Mouse (Mus musculus): ENCODE measurements at regions not wholly inside any gene's neighbourhood (a gene's known extent, or its start where the extent isn't known, plus 50 kb on each side); places are given as distances from the start of the nearest gene placed in this dataset.
A peak's percentile ranks its signal among the peaks of the same experiment; 100 is the strongest.

- DNase-seq (ENCODE audit: inconsistent ontology term): no peak
Observed at GRCm38 (mm10) chr9:61578255-61578654, 206.1 kb downstream of the Tle3 start.

GRCm38 (mm10) chr9:61573634-61574359 lies 201.6 kb downstream of the Tle3 start:
- DNase-seq (ENCODE audit: inconsistent ontology term): peak; percentile 77

GRCm38 (mm10) chr9:61563017-61563416 lies 190.9 kb downstream of the Tle3 start:
- DNase-seq (ENCODE audit: inconsistent ontology term): peak; percentile 91

GRCm38 (mm10) chr9:61561551-61561950 lies 189.4 kb downstream of the Tle3 start:
- no peak for DNase-seq (ENCODE audit: inconsistent ontology term)

- peak; percentile 97 for DNase-seq (ENCODE audit: inconsistent ontology term)
Observed at GRCm38 (mm10) chr9:61558621-61559020, 186.5 kb downstream of the Tle3 start.

- DNase-seq (ENCODE audit: inconsistent ontology term): no peak
Observed at GRCm38 (mm10) chr9:61557025-61557424, 184.9 kb downstream of the Tle3 start.

- DNase-seq (ENCODE audit: inconsistent ontology term): no peak
Observed at GRCm38 (mm10) chr9:61555173-61555572, 183.0 kb downstream of the Tle3 start.

GRCm38 (mm10) chr9:61554611-61555010 lies 182.4 kb downstream of the Tle3 start:
- peak; percentile 97 for DNase-seq (ENCODE audit: inconsistent ontology term)

GRCm38 (mm10) chr9:61553626-61554025 lies 181.5 kb downstream of the Tle3 start:
- DNase-seq (ENCODE audit: inconsistent ontology term): no peak

GRCm38 (mm10) chr9:61551361-61551760 lies 179.2 kb downstream of the Tle3 start:
- DNase-seq (ENCODE audit: inconsistent ontology term): peak; percentile 62

- DNase-seq (ENCODE audit: inconsistent ontology term): no peak
Observed at GRCm38 (mm10) chr9:61550326-61550725, 178.2 kb downstream of the Tle3 start.

GRCm38 (mm10) chr9:61549692-61550241 lies 177.6 kb downstream of the Tle3 start:
- DNase-seq (ENCODE audit: inconsistent ontology term): peak; percentile 94

GRCm38 (mm10) chr9:61537316-61538189 lies 165.4 kb downstream of the Tle3 start:
- no peak for DNase-seq (ENCODE audit: inconsistent ontology term)

GRCm38 (mm10) chr9:61533237-61533636 lies 161.1 kb downstream of the Tle3 start:
- no peak for DNase-seq (ENCODE audit: inconsistent ontology term)

GRCm38 (mm10) chr9:61530263-61531045 lies 158.3 kb downstream of the Tle3 start:
- peak; percentile 30 for DNase-seq (ENCODE audit: inconsistent ontology term)

GRCm38 (mm10) chr9:61528286-61528865 lies 156.2 kb downstream of the Tle3 start:
- no peak for DNase-seq (ENCODE audit: inconsistent ontology term)

GRCm38 (mm10) chr9:61527491-61528056 lies 155.4 kb downstream of the Tle3 start:
- DNase-seq (ENCODE audit: inconsistent ontology term): peak; percentile 29

GRCm38 (mm10) chr9:61520136-61520535 lies 148.0 kb downstream of the Tle3 start:
- DNase-seq (ENCODE audit: inconsistent ontology term): no peak

GRCm38 (mm10) chr9:61517906-61518305 lies 145.7 kb downstream of the Tle3 start:
- DNase-seq (ENCODE audit: inconsistent ontology term): no peak

- DNase-seq (ENCODE audit: inconsistent ontology term): no peak
Observed at GRCm38 (mm10) chr9:61511436-61511835, 139.3 kb downstream of the Tle3 start.

Measured in Muller cell, postnatal 12 days (primary cell).